Mouse (Mus musculus): Measurements from ENCODE around the gene Olfr55. TPM values are rescaled to one million over a fixed set of nuclear protein-coding genes. Genes with fewer than 3 reads are reported as not detected.
"Not testable (repeated sequence)": the region's sequence is repeated elsewhere in the genome, so short reads cannot be mapped to it uniquely, and the experiment has no call there.

Gene Olfr55
- not detected for total RNA-seq (2021)
- long read RNA-seq, experiment 1, result 0 reads
- long read RNA-seq, experiment 2, result 0 reads

- intact Hi-C loops (cut with DNase I); DNase-seq: not testable (repeated sequence)
These were observed at the start of gene Olfr55 for GRCm38 (mm10) chr17:33168147-33168546. Gene Olfr55, plus strand, starts transcription at chr17:33168447.

- no peak for DNase-seq
- intact Hi-C loops (cut with DNase I), result no loop called here
These were observed 43.7 kb upstream of the Olfr55 start for GRCm38 (mm10) chr17:33124546-33124945.

DNA sequence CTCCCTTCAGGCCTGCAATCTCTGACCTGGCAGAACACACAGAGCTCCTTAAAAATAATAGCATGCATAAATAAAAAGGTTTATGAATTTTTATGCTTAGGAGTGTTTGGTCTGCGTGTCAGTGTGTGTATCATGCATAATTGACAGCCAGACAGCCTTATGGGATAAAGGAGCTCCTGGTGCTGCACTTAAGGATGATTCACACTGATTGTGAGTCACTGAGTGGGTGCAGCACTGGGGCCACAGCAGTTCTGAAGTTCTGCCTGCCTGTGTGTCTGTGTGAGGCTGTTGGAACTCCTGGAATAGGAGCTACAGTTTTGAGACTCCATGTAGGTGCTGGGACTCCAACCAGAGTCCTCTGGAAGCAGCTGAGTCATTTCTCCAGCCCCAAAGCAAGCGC lies 42.0 kb upstream of the Olfr55 start:
- DNase-seq, result no peak
- intact Hi-C loops (cut with DNase I), result no loop called here

- intact Hi-C loops (cut with DNase I), result no loop called here
These were observed 28.9 kb upstream of the Olfr55 start, which contains the start of gene Morc2b for GRCm38 (mm10) chr17:33139261-33139820. Gene Morc2b, minus strand, starts transcription at chr17:33139683.

GRCm38 (mm10) chr17:33191002-33191401 lies 22.8 kb downstream of the Olfr55 start, which contains the start of gene Olfr239:
Gene Olfr239, plus strand, starts transcription at chr17:33191302.
- DNase-seq; intact Hi-C loops (cut with DNase I): not testable (repeated sequence)

More at GRCm38 (mm10) chr17:33139261-33139820, 28.9 kb upstream of the Olfr55 start, which contains the start of gene Morc2b:
- DNase-seq, result no peak

DNA sequence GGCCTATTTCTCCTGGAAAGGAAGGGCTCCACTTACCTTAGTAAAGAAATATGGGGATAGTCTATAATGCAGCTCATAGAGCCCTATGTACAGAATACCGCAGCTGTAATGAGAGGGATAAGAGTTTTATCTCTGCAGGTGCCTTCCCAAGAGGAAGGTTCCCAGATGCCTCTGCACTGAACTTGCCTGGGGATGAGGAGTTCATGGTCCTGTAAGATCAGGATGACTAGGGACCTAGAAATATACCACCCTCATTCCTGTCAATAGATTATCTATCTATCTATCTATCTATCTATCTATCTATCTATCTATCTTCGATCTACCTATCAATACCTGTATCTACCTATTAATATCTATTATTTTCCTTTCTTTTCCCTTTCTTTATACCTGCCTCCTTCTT lies 53.3 kb downstream of the Olfr55 start, which contains the start of gene Olfr1564:
TSS of gene Olfr1564 (minus strand) at position 101 of the 400 bp plus-strand sequence.
- intact Hi-C loops (cut with DNase I), result no loop called here
- DNase-seq, result no peak

Other genes starting within 250 kb of the Olfr55 start
- 10 to 100 TPM; 13.8 to 22.3 TPM for gene Cyp4f13, start 221.0 kb upstream of the Olfr55 start, total RNA-seq (2021)
- 1 to 10 TPM; 2.6 to 3.3 TPM for gene Zfp472, start 202.6 kb upstream of the Olfr55 start, total RNA-seq (2021)
- 1 to 10 TPM; 6.8 to 7.6 TPM for gene Zfp952, start 175.3 kb upstream of the Olfr55 start, total RNA-seq (2021)
- gene Zfp763, start 135.0 kb upstream of the Olfr55 start, total RNA-seq (2021), result 1 to 10 TPM; 3.8 to 4.2 TPM
- gene 4921501E09Rik, start 100.4 kb upstream of the Olfr55 start, total RNA-seq (2021), result not detected
- 1 to 10 TPM; 5.4 to 5.7 TPM for gene Zfp563, start 79.1 kb upstream of the Olfr55 start, total RNA-seq (2021)
- under 1 TPM; 0.07 TPM for gene Morc2b, start 28.8 kb upstream of the Olfr55 start, total RNA-seq (2021)
- gene Olfr239, start 22.9 kb downstream of the Olfr55 start, total RNA-seq (2021), result not detected
- under 1 TPM; 0.26 to 0.27 TPM for gene Olfr1564, start 53.2 kb downstream of the Olfr55 start, total RNA-seq (2021)
- gene Zfp955a, start 86.7 kb downstream of the Olfr55 start, total RNA-seq (2021), result 10 to 100 TPM; 11.2 to 12.4 TPM
- not detected for gene Olfr63, start 96.2 kb downstream of the Olfr55 start, total RNA-seq (2021)
- 10 to 100 TPM; 12.8 to 14.2 TPM for gene Zfp955b, start 121.1 kb downstream of the Olfr55 start, total RNA-seq (2021)
- 1 to 10 TPM; 6.0 to 6.1 TPM for gene Zfp81, start 190.4 kb downstream of the Olfr55 start, total RNA-seq (2021)
- 1 to 10 TPM; 4.6 to 4.9 TPM for gene Zfp101, start 226.2 kb downstream of the Olfr55 start, total RNA-seq (2021)

All from heart, postnatal 14 days (tissue).